Mouse (Mus musculus) inflammation-experienced regulatory T-cells, adult 6 months (primary cell): ENCODE results near the gene Foxred2. TPM values are rescaled to one million over a fixed set of nuclear protein-coding genes. Genes with fewer than 3 reads are reported as not detected.
A peak's percentile ranks its signal among the peaks of the same experiment; 100 is the strongest.

Source experiments
- ATAC-seq: one replicate; pipeline ENCODE4 v1.8.0; 2017
- polyA plus RNA-seq, 3 experiments: library from polyadenylated mRNA; unstranded; fragments of 100-300 nt; shearing (Covaris generic); gene quantifications; one replicate each; pipeline ENCODE4 v1.2.1; 2017

Foxred2 gene
- polyA plus RNA-seq, 3 experiments from 2014 or later = 1.5 to 4.6 (median 2.5) TPM

- ATAC-seq = no peak
Observed at GRCm38 (mm10) chr15:77915287-77915686, 41.2 kb downstream of the Foxred2 start.

DNA sequence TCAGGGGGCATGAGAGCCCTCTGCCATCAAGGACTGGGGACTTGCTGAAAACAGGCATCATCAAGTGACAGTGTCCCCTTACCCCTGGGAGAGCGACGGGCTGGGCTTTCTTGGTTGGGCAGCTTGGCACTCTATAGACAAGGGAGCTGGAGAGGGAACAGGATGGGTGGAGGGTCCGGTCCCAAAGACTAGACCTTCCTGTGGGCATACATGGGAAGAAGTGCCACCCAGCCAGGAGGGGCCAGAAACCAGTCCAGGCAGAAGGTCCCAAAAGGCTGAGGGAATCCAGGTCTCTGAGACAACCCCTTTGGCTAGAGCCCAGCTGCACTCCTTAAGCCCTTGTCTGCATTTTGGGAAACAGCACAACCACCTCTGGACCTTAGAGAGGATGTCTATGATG is 42.0 kb downstream of the Foxred2 start:
- ATAC-seq = no peak

GRCm38 (mm10) chr15:77913054-77913453 is 43.5 kb downstream of the Foxred2 start:
- no peak for ATAC-seq

DNA sequence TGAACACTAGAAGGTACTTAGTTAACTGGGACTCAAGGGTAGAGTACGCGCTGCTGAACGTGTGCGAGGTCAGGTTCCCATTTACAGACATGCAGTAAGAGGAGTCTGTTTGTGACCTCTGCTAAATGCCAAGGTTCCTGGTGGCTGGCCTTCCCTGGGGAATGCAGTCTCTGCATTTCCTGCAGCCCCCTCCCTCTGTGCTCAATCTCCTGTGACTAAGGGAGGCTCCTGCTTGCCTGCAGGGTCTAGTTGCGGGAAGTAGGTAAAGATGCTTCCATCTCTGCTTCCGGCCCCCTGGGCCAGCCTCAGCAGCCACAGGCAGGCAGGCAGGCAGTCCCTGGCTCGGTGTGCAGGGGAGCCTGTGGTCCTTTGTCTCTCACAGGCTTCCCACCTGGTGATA is 43.9 kb downstream of the Foxred2 start:
- no peak for ATAC-seq

DNA sequence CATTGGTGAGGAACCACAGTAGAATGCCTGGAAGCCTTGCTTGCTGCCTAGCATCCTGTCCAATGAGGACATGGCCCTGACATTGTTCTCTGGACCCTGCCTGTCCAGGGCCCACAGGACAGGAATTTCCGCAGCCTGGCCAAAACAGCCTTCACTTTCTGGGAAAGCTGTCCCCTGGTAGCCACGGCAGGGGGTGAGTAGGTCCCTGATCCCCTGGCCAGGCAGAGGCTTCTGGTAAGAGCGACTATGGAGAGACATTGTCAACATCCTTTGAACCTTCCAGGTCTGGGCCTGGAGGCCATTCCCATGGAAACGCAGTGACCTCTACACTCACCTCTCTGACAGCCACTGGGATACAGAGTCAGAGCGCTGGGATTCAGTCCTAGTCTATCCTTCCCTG is 44.5 kb downstream of the Foxred2 start:
- ATAC-seq = no peak

DNA sequence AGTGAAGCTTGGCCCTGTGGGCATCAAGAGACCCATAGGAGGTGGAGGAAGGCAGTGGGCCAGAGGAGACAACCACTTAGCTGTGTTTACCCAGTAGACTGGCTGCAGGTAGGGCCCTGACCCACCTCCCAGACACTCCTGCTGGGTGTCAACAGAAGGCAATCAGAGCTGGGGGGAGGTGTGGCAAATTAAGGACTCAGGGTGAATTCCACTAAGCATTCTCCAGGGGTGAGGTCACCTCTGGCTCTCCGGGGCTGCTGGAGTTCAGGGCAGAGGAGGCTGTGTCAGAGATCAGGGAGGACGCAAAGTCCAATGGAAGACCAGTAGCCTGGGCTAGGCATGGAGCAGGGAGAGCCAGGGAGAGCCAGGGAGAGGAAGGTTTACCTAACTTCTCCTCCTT is 45.5 kb downstream of the Foxred2 start:
- ATAC-seq = no peak

DNA sequence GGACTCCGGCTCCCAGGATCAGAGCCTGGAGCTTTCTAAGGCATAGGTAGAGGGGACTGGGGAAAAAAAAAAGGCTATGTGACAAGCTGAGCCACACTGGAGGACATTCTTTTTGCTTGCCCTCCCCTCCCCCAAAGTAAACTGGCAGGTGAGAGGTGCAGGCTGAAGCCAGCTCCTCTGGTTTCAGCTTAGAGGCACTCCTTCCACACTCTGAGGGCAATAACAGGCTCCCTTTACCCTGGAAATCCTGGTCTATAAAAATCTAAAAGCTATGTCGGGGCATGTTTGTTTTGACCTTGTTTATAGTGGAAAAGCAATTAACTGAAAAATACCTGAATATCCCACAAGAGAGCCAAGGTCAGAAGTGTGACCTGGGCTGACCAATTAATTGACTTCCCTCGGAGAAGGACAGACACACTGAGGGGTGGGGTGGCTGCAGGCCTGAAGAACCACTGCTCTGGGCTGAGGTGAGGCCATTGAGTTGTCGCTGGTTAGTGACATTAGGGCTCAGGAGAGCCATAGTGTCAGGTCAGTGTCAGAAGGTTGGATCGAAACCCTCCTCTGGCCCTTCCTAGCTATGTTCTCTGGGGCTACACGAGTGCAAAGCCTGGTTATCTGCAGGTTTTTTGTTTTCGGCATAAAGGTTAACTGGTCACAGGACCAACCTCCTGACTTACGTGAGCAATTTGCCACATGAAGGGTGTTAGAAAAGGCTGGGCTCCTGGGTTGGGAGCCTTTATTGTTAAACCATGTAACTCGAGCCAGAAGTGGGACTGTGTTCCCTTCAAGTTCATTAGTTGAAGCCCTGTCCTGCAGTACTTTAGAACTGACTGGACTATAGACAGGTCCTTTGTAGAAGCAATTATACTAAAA is 48.6 kb downstream of the Foxred2 start:
- ATAC-seq = no peak

DNA sequence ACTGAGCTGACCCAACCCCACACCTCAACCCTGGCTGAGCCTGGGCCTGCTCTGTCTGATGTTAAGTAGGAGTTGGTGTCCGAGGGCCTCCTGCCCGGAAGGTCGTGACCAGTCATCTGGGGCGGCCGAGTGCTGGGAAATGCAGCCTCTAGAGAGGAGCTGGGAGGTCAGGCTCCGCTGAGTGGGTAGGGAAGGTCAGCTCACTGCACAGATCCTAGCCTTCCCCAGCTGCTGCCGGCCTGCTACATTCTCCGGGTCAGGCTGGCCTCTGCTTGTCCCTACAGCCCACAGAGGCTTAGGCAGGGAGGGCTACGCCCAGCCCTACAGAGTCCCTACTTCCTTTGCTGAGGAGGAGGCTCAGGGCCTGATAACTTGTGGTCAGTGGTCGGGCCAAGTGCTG is 50.0 kb downstream of the Foxred2 start:
- no peak for ATAC-seq

DNA sequence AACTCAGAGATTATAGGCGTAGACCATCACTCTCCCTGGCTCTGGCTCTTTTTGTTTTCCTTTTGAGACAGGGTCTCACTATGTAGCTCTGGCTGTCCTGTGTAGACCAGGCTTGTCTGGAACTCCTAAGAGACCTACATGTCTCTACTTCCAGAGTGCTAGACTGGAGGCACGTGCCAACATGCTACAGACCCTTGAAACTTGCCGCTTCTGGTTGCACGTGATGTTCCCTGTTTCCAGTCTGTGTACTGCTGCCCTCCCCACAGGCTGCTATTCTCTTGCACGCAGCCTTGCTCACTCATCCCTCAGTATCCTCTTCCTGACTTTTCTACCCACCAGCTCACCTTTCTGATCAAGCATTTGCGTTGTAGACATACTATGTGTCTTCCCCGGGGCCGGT is 50.4 kb downstream of the Foxred2 start:
- no peak for ATAC-seq

DNA sequence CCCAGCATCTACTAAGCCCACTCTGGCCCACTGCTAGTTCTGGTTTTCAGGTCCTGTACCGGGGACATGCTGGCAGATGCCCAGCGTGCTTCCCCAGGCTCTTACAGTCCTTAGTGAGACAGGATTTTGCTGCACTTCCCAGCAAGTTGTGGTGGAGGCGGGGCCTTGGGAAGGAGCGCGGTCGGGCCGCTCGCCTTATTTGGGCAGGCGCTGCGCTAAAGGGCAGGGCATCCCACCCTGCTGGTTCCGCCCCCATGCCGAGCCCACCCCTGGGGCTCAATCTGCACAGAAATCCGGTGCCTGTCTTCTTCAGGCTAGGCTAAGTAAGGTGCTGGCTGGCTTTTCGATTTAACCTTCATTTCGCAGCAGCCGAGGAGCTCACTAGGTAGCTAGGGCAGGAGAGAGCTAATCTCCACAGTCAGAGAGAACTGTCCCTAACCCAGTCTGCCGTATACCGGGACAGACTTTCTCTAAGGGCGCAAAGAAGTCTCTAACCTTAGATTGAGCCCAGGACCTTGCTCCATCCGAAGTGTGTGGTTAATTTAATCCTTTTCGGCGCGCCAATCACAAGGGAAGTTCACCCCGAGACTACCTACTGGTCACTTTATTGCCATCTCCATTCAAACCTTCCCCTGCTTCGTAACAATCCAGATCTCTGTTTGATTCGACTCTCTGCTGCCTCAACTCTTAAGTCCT is 51.1 kb downstream of the Foxred2 start:
- peak; percentile 67 for ATAC-seq

- peak; percentile 71 for ATAC-seq
Observed at GRCm38 (mm10) chr15:77904363-77904892, 52.1 kb downstream of the Foxred2 start.

- ATAC-seq = no peak
Observed at GRCm38 (mm10) chr15:77903176-77903575, 53.3 kb downstream of the Foxred2 start.

GRCm38 (mm10) chr15:77894926-77895325 is 61.6 kb downstream of the Foxred2 start:
- peak; percentile 35 for ATAC-seq

DNA sequence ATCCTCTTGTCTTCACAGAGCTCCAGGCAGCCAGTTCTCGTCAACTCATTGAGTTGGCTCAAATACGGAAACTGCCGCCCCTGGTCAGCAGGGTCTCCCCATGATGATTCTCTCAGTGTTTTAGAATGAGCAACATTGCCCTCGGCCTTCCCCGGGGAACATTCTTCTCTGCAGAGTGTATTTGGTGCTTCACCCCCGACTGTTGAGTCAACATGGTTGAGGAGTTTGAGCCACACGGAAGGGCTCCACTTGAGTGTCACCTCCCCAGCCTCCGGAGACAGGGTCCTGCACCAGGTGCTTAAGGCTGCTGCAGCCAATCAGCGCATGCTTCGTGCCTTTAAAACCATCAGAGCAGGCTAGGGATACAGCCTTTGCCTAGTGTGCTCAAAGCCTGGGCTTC is 63.2 kb downstream of the Foxred2 start:
- ATAC-seq = no peak

DNA sequence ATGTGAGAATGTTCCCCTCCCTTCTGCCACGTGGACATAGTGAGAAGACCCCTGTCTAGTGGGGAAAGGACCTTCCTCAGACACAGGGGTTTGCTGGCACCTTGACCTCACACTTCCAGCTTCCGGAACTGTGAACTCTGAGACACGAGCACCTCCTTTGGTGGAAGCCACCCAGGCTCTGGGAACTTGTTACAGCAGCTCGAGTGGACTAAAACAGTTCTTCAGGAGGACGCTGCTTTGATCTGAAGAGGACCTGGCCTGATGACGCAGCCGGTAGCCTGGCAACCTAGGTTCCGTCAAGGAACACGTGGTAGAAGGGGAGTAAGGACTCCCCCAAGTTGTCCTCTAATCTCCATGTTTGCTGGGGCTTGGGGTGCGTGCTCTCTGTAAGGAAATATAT is 64.1 kb downstream of the Foxred2 start:
- ATAC-seq = no peak

DNA sequence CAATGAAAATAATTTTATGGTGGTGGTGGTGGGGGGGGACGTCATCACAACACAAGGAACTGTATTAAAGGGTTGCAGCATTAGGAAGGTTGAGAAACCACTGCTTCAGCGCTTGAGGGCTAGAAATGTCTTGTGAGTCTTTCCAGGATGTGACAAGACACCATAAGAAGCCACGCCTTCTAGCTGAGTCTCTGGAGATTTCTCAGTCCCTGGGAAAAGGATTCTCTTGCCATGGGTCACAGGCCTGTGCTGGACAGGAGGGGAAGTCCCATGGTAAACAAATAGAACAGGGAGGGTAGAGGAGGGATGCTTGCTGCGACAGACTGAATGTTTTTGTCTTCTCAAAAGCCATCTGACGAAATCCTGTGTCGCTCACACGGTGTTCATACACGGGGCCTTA is 64.8 kb downstream of the Foxred2 start:
- ATAC-seq = no peak

Other genes starting within 250 kb of the Foxred2 start
- 10 to 100 TPM in 2 of 3 experiments, 1 to 10 TPM in 1; 8.5 to 51.6 (median 42.3) TPM for gene Apol9b, start 227.7 kb downstream of the Foxred2 start, polyA plus RNA-seq
- 1 to 10 TPM in 1 of 3 experiments, not detected in 2; 1.2 TPM for gene Apol8, start 199.7 kb downstream of the Foxred2 start, polyA plus RNA-seq
- 100 to 1,000 TPM; 218 to 293 (median 259) TPM for gene Myh9, start 114.5 kb downstream of the Foxred2 start, polyA plus RNA-seq
- gene Txn2, start 27.7 kb downstream of the Foxred2 start, polyA plus RNA-seq = 100 to 1,000 TPM; 178 to 243 (median 221) TPM
- gene Eif3d, start 14.1 kb upstream of the Foxred2 start, polyA plus RNA-seq = 100 to 1,000 TPM; 129 to 182 (median 175) TPM
- not detected for gene Cacng2, start 163.3 kb upstream of the Foxred2 start, polyA plus RNA-seq
- 10 to 100 TPM; 60.2 to 65.9 (median 62.0) TPM for gene Ift27, start 217.4 kb upstream of the Foxred2 start, polyA plus RNA-seq
- not detected for gene Pvalb, start 249.7 kb upstream of the Foxred2 start, polyA plus RNA-seq